Mouse (Mus musculus) embryonic facial prominence, embryonic 11.5 days (tissue): Measurements from ENCODE around the gene Fgfr2. TPM values are rescaled to one million over a fixed set of nuclear protein-coding genes. Genes with fewer than 3 reads are reported as not detected.

ENCODE experiments used
- ATAC-seq: fragments of 200-750 bp; cut with Nextera tagmentation; replicated peaks from 2 replicates; pipeline ENCODE4 v1.8.0; 2017; ENCODE audit warnings: low read depth; ENCODE audit not compliant: insufficient number of reproducible peaks, low FRiP score, low TSS enrichment
- DNase-seq: peaks from one replicate; pipeline ENCODE4 v3.0.0-alpha.2; 2015; ENCODE audit warnings: low spot score
- H3K27ac ChIP-seq: fragments of 300-500 bp; sonication (generic); replicated peaks from 2 replicates; pipeline ENCODE4 v1.5.1; 2014; ENCODE audit warnings: mild to moderate bottlenecking, low read depth, low read length, control low read depth
- H3K27me3 ChIP-seq: fragments of 300-500 bp; sonication (generic); 2 replicates; pipeline ENCODE4 v1.6.1; 2014; ENCODE audit warnings: mild to moderate bottlenecking, low read length, moderate library complexity, mixed read lengths; ENCODE audit not compliant: control insufficient read depth, insufficient read depth
- H3K36me3 ChIP-seq: fragments of 300-500 bp; sonication (generic); replicated peaks from 2 replicates; pipeline ENCODE4 v1.6.1; 2014; ENCODE audit warnings: low read depth, mild to moderate bottlenecking, low read length, moderate library complexity, mixed read lengths; ENCODE audit not compliant: control insufficient read depth, insufficient read depth
- H3K4me1 ChIP-seq: fragments of 300-500 bp; sonication (generic); 2 replicates; pipeline ENCODE4 v1.6.1; 2014; ENCODE audit warnings: low read length, mixed read lengths; ENCODE audit not compliant: control insufficient read depth, insufficient read depth
- H3K4me2 ChIP-seq: fragments of 300-500 bp; sonication (generic); 2 replicates; pipeline ENCODE4 v1.6.1; 2014; ENCODE audit warnings: low read depth, mild to moderate bottlenecking, control low read depth, low read length, moderate library complexity
- H3K4me3 ChIP-seq: fragments of 300-500 bp; sonication (generic); 2 replicates; pipeline ENCODE4 v1.5.1; 2014; ENCODE audit warnings: low read depth, low read length, control low read depth
- H3K9ac ChIP-seq: fragments of 300-500 bp; sonication (generic); replicated peaks from 2 replicates; pipeline ENCODE4 v1.6.1; 2014; ENCODE audit warnings: mild to moderate bottlenecking, control low read depth, low read length
- H3K9me3 ChIP-seq: fragments of 300-500 bp; sonication (generic); replicated peaks from 2 replicates; pipeline ENCODE4 v1.6.1; 2016; ENCODE audit warnings: mild to moderate bottlenecking, low read length, inconsistent platforms, mixed read lengths; ENCODE audit not compliant: control insufficient read depth
- WGBS: fragments of 180-500 bp; shearing (Covaris S2); extraction: QIAGEN DNeasy Blood & Tissue Kit; methylation state at CpG from one replicate; pipeline ENCODE4 v1.1.7; 2014; 5-methylcytosine and 5-hydroxymethylcytosine counted together
- polyA plus RNA-seq: library from polyadenylated mRNA; unstranded; fragments of >200 nt; fragmentation: Nextera tagmentation; extraction: Ambion mirVana; gene quantifications from 2 replicates; pipeline ENCODE4 v1.2.1, GENCODE M21; 2014

The Fgfr2 gene
- polyA plus RNA-seq, 1 experiment from 2014 or later: 75.6 TPM

DNA sequence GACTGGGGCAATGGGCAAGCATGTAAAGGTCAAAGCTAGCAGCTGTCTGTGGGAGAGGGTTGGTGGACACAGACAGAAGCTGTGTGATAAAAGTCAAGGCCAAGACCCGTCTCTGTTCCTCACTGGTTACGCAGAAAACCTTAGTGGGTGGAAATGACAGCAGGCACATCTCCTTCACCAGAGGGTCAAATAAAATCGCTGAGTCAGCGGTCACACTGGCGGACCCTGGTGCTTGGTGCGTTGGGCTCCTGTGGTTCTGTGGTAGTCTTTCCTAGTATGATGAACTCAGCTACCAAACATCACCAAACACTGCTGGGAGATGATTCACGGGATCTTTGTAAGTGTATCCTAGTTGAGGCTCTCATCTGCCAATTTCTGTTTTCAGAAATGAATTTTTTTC is 2493.2 kb downstream of the Fgfr2 start:
- Histone ChIP-seq H3K4me1 (no peaks in the 10 kb centered on the region; the same call in 1 of the 2 replicates), H3K36me3 (no peaks in the 10 kb centered on the region), H3K4me2 (no peak overlapping the region), H3K27me3 (no peaks in the 10 kb centered on the region), H3K9me3 (no peaks in the 10 kb centered on the region), H3K4me3 (no peak overlapping the region), H3K9ac (no peak overlapping the region), H3K27ac (no peak overlapping the region)
- WGBS: 89% methylated on average over 7 of the region's 7 CpGs
- ATAC-seq: no peak
- DNase-seq: no peak

DNA sequence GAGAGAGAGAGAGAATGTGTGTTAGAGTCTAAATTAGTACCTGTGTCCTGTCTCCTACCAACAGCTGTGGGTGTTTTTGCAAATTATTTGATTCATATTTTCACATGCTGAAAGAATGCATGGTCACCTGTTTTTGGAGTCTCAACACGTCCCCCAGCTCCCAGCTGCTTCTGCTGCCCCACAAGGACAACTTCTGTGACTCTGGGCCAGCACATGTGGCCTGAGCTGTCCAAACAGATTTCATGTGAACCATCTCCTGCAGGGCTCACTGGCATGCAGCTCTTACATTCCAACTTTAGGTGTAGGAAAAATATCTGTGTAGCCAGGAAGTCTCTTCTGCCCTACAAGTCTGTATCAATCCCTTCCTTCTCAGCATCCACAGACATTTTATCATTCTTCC is 2494.5 kb downstream of the Fgfr2 start:
- H3K4me1 ChIP-seq: no peaks in the 10 kb centered on the region
- H3K9ac ChIP-seq: no peak overlapping the region
- H3K27me3 ChIP-seq: no peaks in the 10 kb centered on the region
- no peak overlapping the region for H3K4me2 ChIP-seq
- no peak for ATAC-seq
- DNase-seq: no peak
- H3K36me3 ChIP-seq: no peaks in the 10 kb centered on the region
- H3K4me3 ChIP-seq: no peak overlapping the region
- H3K27ac ChIP-seq: no peak overlapping the region
- H3K9me3 ChIP-seq: no peaks in the 10 kb centered on the region
- 25% methylated on average over 1 of the region's 1 CpGs for WGBS

DNA sequence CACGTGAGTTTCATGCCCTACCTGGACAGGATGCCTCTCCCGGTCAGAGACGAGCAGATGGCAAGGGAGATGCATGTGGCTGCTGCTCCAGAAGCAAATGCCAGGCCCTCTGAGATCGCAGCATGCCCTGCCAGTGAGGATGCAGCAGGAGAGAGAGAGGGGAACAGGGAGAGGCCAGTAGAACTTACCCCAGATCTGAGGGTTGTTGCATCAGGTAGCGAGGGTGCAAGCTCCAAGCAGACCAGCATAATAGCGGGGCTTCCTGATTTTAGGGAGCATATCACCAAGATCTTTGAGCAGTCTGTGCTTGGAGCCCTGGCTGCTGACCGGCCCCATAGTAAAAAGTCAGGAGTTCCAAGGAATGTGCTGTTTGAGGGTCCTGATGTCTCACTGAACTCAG is 2497.8 kb downstream of the Fgfr2 start:
- H3K4me3 ChIP-seq: no peak overlapping the region
- no peaks in the 10 kb centered on the region for H3K4me1 ChIP-seq
- H3K27ac ChIP-seq: no peak overlapping the region
- H3K36me3 ChIP-seq: no peaks in the 10 kb centered on the region
- no peak overlapping the region for H3K9ac ChIP-seq
- DNase-seq: no peak
- H3K9me3 ChIP-seq: no peaks in the 10 kb centered on the region
- H3K4me2 ChIP-seq: no peak overlapping the region
- no peaks in the 10 kb centered on the region for H3K27me3 ChIP-seq
- ATAC-seq: no peak
- 80% methylated on average over 7 of the region's 7 CpGs for WGBS

DNA sequence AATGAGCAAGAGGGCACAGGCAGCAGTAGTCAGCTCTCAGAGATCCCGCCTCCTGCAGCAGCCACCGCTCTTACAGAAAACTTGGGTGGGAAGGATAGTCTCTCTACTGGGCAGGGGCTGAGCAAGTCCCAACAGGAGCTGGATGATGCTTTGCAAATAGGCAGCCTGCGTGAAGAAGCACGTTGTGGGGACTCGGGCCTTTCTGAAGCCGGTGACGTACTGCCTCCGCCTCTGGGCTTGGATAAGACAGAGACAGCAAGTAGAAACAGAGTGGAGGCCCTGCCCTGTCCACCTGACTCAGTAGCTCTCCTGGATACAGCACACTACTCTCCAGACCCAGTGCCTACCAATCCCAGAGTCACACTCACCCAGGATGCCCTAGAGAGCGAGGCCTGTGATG is 2498.9 kb downstream of the Fgfr2 start:
- no peaks in the 10 kb centered on the region for H3K4me1 ChIP-seq
- DNase-seq (no peak), ATAC-seq (no peak)
- no peak overlapping the region for H3K4me2 ChIP-seq
- no peaks in the 10 kb centered on the region for H3K27me3 ChIP-seq
- no peaks in the 10 kb centered on the region for H3K9me3 ChIP-seq
- 87% methylated on average over 9 of the region's 9 CpGs for WGBS
- no peak overlapping the region; the same call in 1 of the 2 replicates for H3K9ac ChIP-seq
- no peaks in the 10 kb centered on the region for H3K36me3 ChIP-seq
- no peak overlapping the region for H3K27ac ChIP-seq
- no peak overlapping the region for H3K4me3 ChIP-seq

DNA sequence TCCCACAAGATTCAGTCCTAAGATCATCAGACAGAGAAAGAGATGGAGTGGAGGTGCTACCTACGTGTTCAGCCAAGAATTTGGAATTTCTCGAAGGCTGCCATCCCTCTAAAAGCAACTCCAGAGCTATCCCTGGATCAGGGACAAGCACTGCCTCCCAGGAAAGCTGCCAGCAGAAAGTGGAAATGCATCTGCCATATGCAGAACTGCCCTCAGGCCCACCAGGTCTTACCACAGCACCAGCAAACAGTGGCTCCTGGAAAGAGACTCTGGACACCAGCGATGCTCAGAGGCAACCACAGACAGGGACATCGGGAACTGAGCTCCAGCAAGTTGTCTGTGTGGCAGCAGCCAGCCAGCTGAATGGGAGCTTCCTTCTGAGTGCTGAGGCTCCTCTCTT is 2500.8 kb downstream of the Fgfr2 start:
- no peaks in the 10 kb centered on the region for H3K36me3 ChIP-seq
- DNase-seq (no peak), ATAC-seq (no peak)
- H3K27ac ChIP-seq: no peak overlapping the region
- H3K27me3 ChIP-seq: no peaks in the 10 kb centered on the region
- no peak overlapping the region for H3K4me3 ChIP-seq
- no peaks in the 10 kb centered on the region for H3K9me3 ChIP-seq
- H3K4me2 ChIP-seq: no peak overlapping the region
- H3K4me1 ChIP-seq: no peaks in the 10 kb centered on the region
- WGBS: 84% methylated on average over 4 of the region's 4 CpGs
- H3K9ac ChIP-seq: no peak overlapping the region

DNA sequence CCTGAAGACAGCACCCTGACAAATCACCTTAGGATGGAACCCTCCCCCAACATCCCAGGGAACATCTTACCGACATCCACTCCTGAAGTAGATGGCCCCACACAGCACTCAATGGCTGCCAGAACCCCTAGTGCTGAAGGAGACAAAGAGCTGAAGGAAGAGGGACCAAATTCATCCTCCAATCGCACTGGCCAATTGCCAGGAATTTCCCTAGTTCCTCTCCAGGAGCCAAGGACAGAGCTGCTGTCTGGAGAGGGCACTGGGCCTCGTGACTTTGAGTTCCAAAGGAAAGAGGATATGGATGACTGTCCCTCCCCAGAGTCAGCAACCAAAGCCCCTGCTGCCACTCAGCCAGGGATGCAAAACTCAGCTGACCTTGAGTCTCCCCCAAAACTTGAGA is 2501.2 kb downstream of the Fgfr2 start:
- Histone ChIP-seq H3K4me3 (no peak overlapping the region), H3K4me1 (no peaks in the 10 kb centered on the region), H3K9me3 (no peaks in the 10 kb centered on the region), H3K9ac (no peak overlapping the region), H3K27me3 (no peaks in the 10 kb centered on the region), H3K36me3 (no peaks in the 10 kb centered on the region), H3K4me2 (no peak overlapping the region), H3K27ac (no peak overlapping the region)
- ATAC-seq (no peak), DNase-seq (no peak)
- WGBS: 55% methylated on average over 3 of the region's 3 CpGs

DNA sequence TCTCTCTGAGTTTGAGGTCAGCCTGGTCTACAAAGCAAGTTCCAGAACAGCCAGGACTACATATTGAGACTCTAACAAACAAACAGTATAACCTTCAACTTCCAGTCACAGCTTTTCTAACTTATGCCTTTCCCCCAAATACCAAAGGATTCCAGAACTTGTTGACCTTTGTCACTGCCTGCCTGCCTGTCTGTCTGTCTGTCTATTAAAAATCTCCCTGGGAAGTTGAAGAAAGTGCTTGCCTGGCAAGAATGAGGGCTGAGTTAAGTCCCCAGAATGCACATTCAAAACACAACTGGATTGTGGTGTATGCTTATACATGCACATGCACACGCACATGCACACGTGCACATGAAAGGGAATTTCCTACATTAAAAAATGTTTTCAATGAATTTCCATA is 2502.1 kb downstream of the Fgfr2 start:
- no peak overlapping the region for H3K4me3 ChIP-seq
- DNase-seq (no peak), ATAC-seq (no peak)
- H3K27ac ChIP-seq: no peak overlapping the region
- WGBS: 87% methylated on average over 2 of the region's 2 CpGs
- no peak overlapping the region for H3K9ac ChIP-seq
- H3K4me1 ChIP-seq: no peaks in the 10 kb centered on the region
- H3K9me3 ChIP-seq: no peaks in the 10 kb centered on the region
- H3K27me3 ChIP-seq: no peaks in the 10 kb centered on the region
- no peak overlapping the region for H3K4me2 ChIP-seq
- H3K36me3 ChIP-seq: no peaks in the 10 kb centered on the region

DNA sequence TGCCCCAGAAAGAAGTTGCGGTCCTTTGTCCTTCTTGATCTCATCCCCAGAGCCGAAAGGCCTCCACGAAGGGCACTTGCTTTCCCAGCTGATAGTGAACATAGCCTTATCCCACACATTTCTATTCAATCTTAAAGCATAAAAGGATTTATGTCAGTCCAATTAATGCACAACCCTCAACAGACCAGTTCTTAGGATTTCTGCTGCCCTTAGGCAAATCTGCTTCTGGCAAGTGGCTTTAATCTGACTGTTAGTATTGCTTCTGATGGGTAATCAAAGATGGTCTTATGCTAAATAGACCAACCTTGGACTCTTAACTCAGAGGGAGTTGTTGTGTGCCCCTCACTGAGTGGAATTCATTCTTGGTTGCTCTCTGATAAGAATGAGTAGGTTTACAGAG is 2505.6 kb downstream of the Fgfr2 start:
- Histone ChIP-seq H3K9me3 (no peaks in the 10 kb centered on the region), H3K9ac (no peak overlapping the region), H3K4me1 (no peaks in the 10 kb centered on the region), H3K27me3 (no peaks in the 10 kb centered on the region), H3K36me3 (no peaks in the 10 kb centered on the region), H3K4me3 (no peak overlapping the region), H3K4me2 (no peak overlapping the region), H3K27ac (no peak overlapping the region)
- ATAC-seq (no peak), DNase-seq (no peak)
- 90% methylated on average over 3 of the region's 3 CpGs for WGBS
